Comparison of ENCODE assay signal across 23 mouse cellular contexts in genomic region chr1:138975945-138976344, GRCm38 (mm10). TPM values are rescaled to one million over a fixed set of nuclear protein-coding genes. Genes with fewer than 3 reads are reported as not detected.
DNase-seq lines count a peak whose midpoint lies in the region; ATAC-seq lines count a peak whose summit lies in the region.
"Had no signal": no experiment of that assay in that cellular context is flagged by ENCODE, and none has a peak within 500 bp of the region (broad histone marks: within the 10 kb centered on the region; RNA-seq: fewer than 3 reads in every experiment).

No protein-coding gene starts in this region.

- intact Hi-C loops in heart, postnatal 25 days (cut with DNase I), result no loop called here

- ATAC-seq in CD4-positive, CD25-positive, alpha-beta regulatory T cell, adult 4 months, result peak; percentile 56
- peak; percentile 79 for ATAC-seq in common myeloid progenitor, adult 5-6 weeks (replicated peaks; ENCODE audit: low read depth, poor library complexity, severe bottlenecking)
- ATAC-seq in megakaryocyte, adult 5-6 weeks (ENCODE audit: poor library complexity, severe bottlenecking), result peak; percentile 71
- ATAC-seq: hindbrain, embryonic 16.5 days; midbrain, embryonic 13.5 days had no signal

- H3K4me3 ChIP-seq in limb, embryonic 10.5 days, result no peak overlapping the region
- H3K4me3 ChIP-seq: hindbrain, embryonic 10.5 days; kidney, embryonic 15.5 days; megakaryocyte, embryonic 14.5 days; midbrain, embryonic 13.5 days; neural tube, embryonic 12.5 days; stomach, embryonic 15.5 days had no signal

- no peak overlapping the region for H3K27ac ChIP-seq in limb, embryonic 10.5 days
- H3K27ac ChIP-seq: hindbrain, embryonic 10.5 days; midbrain, embryonic 13.5 days; neural tube, embryonic 12.5 days; stomach, embryonic 15.5 days had no signal

- WGBS in limb, embryonic 10.5 days, result 79% methylated on average over 1 of the region's 1 CpGs

- H3K27me3 ChIP-seq in limb, embryonic 10.5 days (ENCODE audit: low read depth, poor library complexity, severe bottlenecking), result no peaks in the 10 kb centered on the region
- H3K27me3 ChIP-seq: kidney, embryonic 15.5 days; megakaryocyte, embryonic 14.5 days; midbrain, embryonic 13.5 days; neural tube, embryonic 12.5 days; stomach, embryonic 15.5 days had no signal

- DNase-seq in limb, embryonic 10.5 days (ENCODE audit: low spot score), result no peak
- no peak for DNase-seq in lung, adult 18-20 months
- DNase-seq in heart, postnatal 25 days (ENCODE audit: low spot score), result no peak
- DNase-seq in layer of hippocampus, postnatal 36 days, result no peak
- DNase-seq: adrenal gland, postnatal 14 days; cerebellum, adult 2 months; gastrocnemius, postnatal 36 days; kidney, adult 11 months; kidney, postnatal 36 days; lung, postnatal 10 days; retina, postnatal 1 day; right cerebral cortex, postnatal 25 days; thymus, postnatal 4 days had no signal

- H3K9me3 ChIP-seq in limb, embryonic 10.5 days (replicated peaks), result no peaks in the 10 kb centered on the region
- H3K9me3 ChIP-seq: hindbrain, embryonic 10.5 days; kidney, embryonic 15.5 days; megakaryocyte, embryonic 14.5 days; midbrain, embryonic 13.5 days; neural tube, embryonic 12.5 days; stomach, embryonic 15.5 days had no signal

- H3K36me3 ChIP-seq in limb, embryonic 10.5 days, result no peaks in the 10 kb centered on the region
- H3K36me3 ChIP-seq: hindbrain, embryonic 10.5 days; kidney, embryonic 15.5 days; midbrain, embryonic 13.5 days; neural tube, embryonic 12.5 days; stomach, embryonic 15.5 days had no signal

- H3K4me1 ChIP-seq in limb, embryonic 10.5 days, result no peaks in the 10 kb centered on the region
- H3K4me1 ChIP-seq: hindbrain, embryonic 10.5 days; kidney, embryonic 15.5 days; midbrain, embryonic 13.5 days; neural tube, embryonic 12.5 days; stomach, embryonic 15.5 days had no signal

RNA-seq across cellular contexts. Expression of gene Dennd1b, which starts 12.7 kb away (rescaled TPM):
- 10 to 100 TPM; 17.0 to 23.0 TPM for polyA plus RNA-seq in CD4-positive, CD25-positive, alpha-beta regulatory T cell, adult 4 months (2017; shearing (Covaris generic))
- total RNA-seq in common myeloid progenitor, adult 5-6 weeks (2017), result 20.9 and 25.1 TPM in 2 replicates
- total RNA-seq in megakaryocyte, adult 5-6 weeks (2015), result 26.2 and 28.1 TPM in 2 replicates
- total RNA-seq in megakaryocyte, adult 5-6 weeks (2017), result 21.0 and 26.8 TPM in 2 replicates
- polyA plus RNA-seq in limb, embryonic 10.5 days (2016; fragmentation: Nextera tagmentation; extraction: Ambion mirVana), result 10.7 and 11.1 TPM in 2 replicates
- 10 to 100 TPM; 22.6 to 23.2 TPM for total RNA-seq in heart, postnatal 25 days (2021)
- total RNA-seq in layer of hippocampus, postnatal 36 days (2021), result 10 to 100 TPM; 50.2 to 51.4 TPM
